Mouse (Mus musculus): ENCODE results near the gene Gm8369.
"Not testable (repeated sequence)": the region's sequence is repeated elsewhere in the genome, so short reads cannot be mapped to it uniquely, and the experiment has no call there.

The Gm8369 gene

GRCm38 (mm10) chr19:11485746-11486145, at the start of gene Gm8369:
Gene Gm8369, plus strand, starts transcription at chr19:11485938.
- DNase-seq (ENCODE audit: low read depth) = peak; percentile 93

- peak; percentile 80 for DNase-seq (ENCODE audit: low read depth)
These were observed 42.4 kb upstream of the Gm8369 start, which contains the start of gene Ms4a4b for GRCm38 (mm10) chr19:11443338-11443737. Gene Ms4a4b, plus strand, starts transcription at chr19:11443553.

GRCm38 (mm10) chr19:11443964-11444363, 41.8 kb upstream of the Gm8369 start:
- DNase-seq (ENCODE audit: low read depth) = peak; percentile 58

GRCm38 (mm10) chr19:11447238-11447637, 38.5 kb upstream of the Gm8369 start:
- DNase-seq (ENCODE audit: low read depth) = peak; percentile 73

- DNase-seq (ENCODE audit: low read depth) = not testable (repeated sequence)
These were observed 26.7 kb upstream of the Gm8369 start for GRCm38 (mm10) chr19:11459041-11459440.

- DNase-seq (ENCODE audit: low read depth) = not testable (repeated sequence)
These were observed 20.9 kb upstream of the Gm8369 start for GRCm38 (mm10) chr19:11464795-11465194.

GRCm38 (mm10) chr19:11466471-11466870, 19.3 kb upstream of the Gm8369 start:
- DNase-seq (ENCODE audit: low read depth) = peak; percentile 47

- not testable (repeated sequence) for DNase-seq (ENCODE audit: low read depth)
These were observed 17.4 kb upstream of the Gm8369 start for GRCm38 (mm10) chr19:11468361-11468760.

- peak; percentile 54 for DNase-seq (ENCODE audit: low read depth)
These were observed 16.5 kb upstream of the Gm8369 start, which contains the start of gene Ms4a6c for GRCm38 (mm10) chr19:11469215-11469614. Gene Ms4a6c, plus strand, starts transcription at chr19:11469366.

GRCm38 (mm10) chr19:11479714-11480113, 6.0 kb upstream of the Gm8369 start:
- DNase-seq (ENCODE audit: low read depth) = no peak

- peak; percentile 76 for DNase-seq (ENCODE audit: low read depth)
These were observed 3.1 kb upstream of the Gm8369 start for GRCm38 (mm10) chr19:11482684-11483083.

- DNase-seq (ENCODE audit: low read depth) = peak; percentile 80
These were observed 1.8 kb upstream of the Gm8369 start for GRCm38 (mm10) chr19:11483941-11484340.

- DNase-seq (ENCODE audit: low read depth) = peak; percentile 88
These were observed 1.4 kb upstream of the Gm8369 start for GRCm38 (mm10) chr19:11484388-11484787.

- DNase-seq (ENCODE audit: low read depth) = no peak
These were observed 472 bp upstream of the Gm8369 start for GRCm38 (mm10) chr19:11485266-11485665.

GRCm38 (mm10) chr19:11486599-11486998, 861 bp downstream of the Gm8369 start:
- DNase-seq (ENCODE audit: low read depth) = peak; percentile 77

GRCm38 (mm10) chr19:11491406-11492189, 5.9 kb downstream of the Gm8369 start:
- DNase-seq (ENCODE audit: low read depth) = peak; percentile 87

GRCm38 (mm10) chr19:11492671-11493070, 6.9 kb downstream of the Gm8369 start:
- no peak for DNase-seq (ENCODE audit: low read depth)

GRCm38 (mm10) chr19:11494519-11494918, 8.8 kb downstream of the Gm8369 start:
- peak; percentile 90 for DNase-seq (ENCODE audit: low read depth)

- DNase-seq (ENCODE audit: low read depth) = peak; percentile 82
These were observed 10.6 kb downstream of the Gm8369 start for GRCm38 (mm10) chr19:11496361-11496760.

- DNase-seq (ENCODE audit: low read depth) = peak; percentile 79
These were observed 11.6 kb downstream of the Gm8369 start for GRCm38 (mm10) chr19:11497300-11497699.

GRCm38 (mm10) chr19:11500796-11501195, 15.1 kb downstream of the Gm8369 start:
- DNase-seq (ENCODE audit: low read depth) = peak; percentile 70

GRCm38 (mm10) chr19:11501326-11501725, 15.6 kb downstream of the Gm8369 start:
- peak; percentile 77 for DNase-seq (ENCODE audit: low read depth)

- peak; percentile 68 for DNase-seq (ENCODE audit: low read depth)
These were observed 19.1 kb downstream of the Gm8369 start for GRCm38 (mm10) chr19:11504857-11505256.

- peak; percentile 80 for DNase-seq (ENCODE audit: low read depth)
These were observed 27.7 kb downstream of the Gm8369 start for GRCm38 (mm10) chr19:11513458-11513857.
